Mouse (Mus musculus) gastrocnemius, postnatal 36 days (tissue): ENCODE data around the gene Gatad1. TPM values are rescaled to one million over a fixed set of nuclear protein-coding genes. Genes with fewer than 3 reads are reported as not detected.
"Not testable (repeated sequence)": the region's sequence is repeated elsewhere in the genome, so short reads cannot be mapped to it uniquely, and the experiment has no call there.

ENCODE experiments used
- DNase-seq, 2 experiments: peaks; one replicate each; pipeline ENCODE4 v3.0.0; 2022
- intact Hi-C: fragments of 180-260 bp; cut with DNase I; formaldehyde crosslinking; loops from one replicate; pipeline ENCODE4 v1.15.1; 2025
- total RNA-seq, 2 experiments: library from RNA; stranded (reverse); gene quantifications; 2 replicates each; pipeline ENCODE4 v1.2.3; 2021

Gatad1 gene
- total RNA-seq, 2 experiments from 2014 or later, result 69.2 to 87.0 TPM

DNA sequence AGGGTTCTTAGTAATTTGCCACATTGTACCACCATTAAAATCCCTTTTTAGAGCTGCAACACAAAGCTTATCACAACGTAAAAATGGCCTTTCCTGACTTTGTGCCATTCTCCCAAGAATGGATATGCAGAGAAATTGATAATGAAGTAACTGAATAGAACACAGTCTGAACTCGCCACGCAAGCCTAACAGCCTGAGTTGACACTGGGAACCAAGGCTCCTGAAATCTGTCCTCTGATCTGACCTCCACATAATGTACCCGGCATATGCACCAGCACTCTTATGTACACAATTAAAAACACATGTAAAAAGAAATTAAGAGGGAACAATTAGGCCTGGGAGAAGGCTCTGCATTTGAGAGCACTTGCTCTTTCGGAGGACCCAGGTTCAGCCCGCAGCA, 11.7 kb downstream of the Gatad1 start:
- DNase-seq, result no peak
- intact Hi-C loops, result loop anchor here (5.0 kb wide), 1 partner anchor 48 kb away; the partner anchor contains the start of genes Pex1 and Rbm48

DNA sequence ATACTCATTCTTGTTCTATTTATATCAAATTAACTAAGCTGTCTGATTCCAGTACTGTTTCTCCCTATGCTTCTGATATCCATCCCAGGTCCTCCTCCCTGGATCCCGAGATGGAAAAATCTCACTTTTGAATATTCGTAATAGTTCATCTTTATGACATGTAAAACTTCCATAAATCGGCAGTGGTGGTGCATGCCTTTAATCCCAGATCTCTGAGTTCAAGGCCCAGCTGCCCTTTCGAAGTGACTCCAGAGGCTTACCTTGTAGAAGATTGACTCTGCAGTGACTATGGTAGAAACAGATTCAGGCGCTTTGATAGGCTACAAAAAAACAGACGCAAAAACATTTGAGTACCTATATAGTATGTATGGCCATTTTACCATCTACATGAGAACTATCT, 12.4 kb downstream of the Gatad1 start:
- intact Hi-C loops, result loop anchor here (5.0 kb wide), 1 partner anchor 47 kb away; the partner anchor contains the start of genes Pex1 and Rbm48
- no peak for DNase-seq

DNA sequence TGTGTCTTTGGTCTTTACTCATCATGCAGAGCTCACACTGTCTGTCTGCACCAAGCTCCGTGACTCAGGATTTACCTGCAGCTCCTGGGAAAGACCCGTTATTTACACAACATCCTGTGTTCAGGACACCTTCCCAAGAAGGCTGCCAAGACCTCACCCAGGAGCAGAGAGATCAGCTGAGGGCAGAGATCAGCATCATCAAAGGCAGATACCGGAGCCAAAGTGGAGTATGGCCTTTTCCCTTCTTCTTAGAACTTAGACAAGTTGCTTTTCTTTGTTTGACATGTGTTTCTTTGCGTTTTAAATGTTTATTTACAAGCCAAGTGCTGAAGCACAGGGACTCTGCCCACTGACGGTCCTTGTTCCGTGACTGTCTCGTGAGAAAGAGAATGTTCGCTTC, 21.7 kb downstream of the Gatad1 start:
- DNase-seq, result no peak
- intact Hi-C loops, result no loop called here

DNA sequence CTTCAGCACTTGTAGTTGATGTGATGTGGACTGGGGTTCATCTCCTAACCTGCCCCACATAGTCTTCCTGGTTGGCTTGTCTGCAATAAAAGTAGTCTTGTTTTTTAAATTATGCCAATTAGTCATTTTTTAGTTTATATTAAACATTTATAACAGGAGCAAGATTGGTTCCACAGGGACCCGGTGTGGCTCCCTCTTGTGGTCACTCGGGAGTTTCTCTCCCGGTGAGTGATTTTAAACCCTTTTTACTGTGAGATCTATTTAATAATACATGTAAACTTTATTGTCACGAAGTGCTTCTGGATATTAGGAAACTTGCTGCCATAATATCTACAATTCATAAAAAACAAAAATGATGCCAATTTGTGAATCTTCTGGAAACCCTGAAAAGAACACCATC, 23.0 kb downstream of the Gatad1 start:
- DNase-seq, result no peak
- intact Hi-C loops, result no loop called here

DNA sequence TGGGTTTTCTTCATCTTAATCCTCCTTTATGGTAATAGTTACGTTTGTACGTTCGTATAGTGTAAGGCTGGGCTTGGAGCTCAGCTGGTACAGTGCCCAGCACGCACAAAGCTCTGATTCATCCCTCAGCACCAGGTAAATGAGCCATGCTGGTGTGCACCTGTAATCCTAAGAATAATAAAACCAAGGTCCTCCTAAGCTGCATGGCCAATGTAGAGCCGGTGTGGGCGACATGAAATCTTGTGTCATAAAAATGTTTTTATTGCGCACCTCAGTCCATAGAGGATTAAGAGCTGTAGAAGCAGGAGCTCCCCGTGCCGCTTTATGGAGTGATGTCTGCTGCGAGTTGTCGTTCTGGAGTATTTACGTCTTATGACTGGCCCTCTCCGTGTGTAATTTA, 23.7 kb downstream of the Gatad1 start:
- intact Hi-C loops, result no loop called here
- no peak for DNase-seq

DNA sequence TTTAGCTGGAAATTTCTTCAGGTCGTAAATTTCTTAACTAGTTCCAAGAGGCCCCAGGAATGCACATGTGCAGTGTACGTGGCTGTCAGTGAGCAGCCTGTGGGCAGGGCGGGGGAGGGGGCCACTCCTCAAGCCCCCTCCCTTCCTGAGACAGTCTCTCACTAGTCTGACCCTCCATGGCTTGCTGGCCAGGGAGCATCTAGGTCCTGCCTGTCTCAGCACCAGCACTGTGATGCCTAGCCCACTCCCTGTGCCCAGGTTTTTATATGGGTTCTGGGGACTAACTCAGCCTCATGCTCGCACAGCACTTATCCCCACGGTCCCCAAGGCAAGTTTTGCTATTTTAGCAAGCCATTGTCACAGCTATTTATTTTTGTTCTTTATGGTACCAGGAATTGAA, 24.7 kb downstream of the Gatad1 start:
- intact Hi-C loops, result no loop called here
- no peak for DNase-seq

DNA sequence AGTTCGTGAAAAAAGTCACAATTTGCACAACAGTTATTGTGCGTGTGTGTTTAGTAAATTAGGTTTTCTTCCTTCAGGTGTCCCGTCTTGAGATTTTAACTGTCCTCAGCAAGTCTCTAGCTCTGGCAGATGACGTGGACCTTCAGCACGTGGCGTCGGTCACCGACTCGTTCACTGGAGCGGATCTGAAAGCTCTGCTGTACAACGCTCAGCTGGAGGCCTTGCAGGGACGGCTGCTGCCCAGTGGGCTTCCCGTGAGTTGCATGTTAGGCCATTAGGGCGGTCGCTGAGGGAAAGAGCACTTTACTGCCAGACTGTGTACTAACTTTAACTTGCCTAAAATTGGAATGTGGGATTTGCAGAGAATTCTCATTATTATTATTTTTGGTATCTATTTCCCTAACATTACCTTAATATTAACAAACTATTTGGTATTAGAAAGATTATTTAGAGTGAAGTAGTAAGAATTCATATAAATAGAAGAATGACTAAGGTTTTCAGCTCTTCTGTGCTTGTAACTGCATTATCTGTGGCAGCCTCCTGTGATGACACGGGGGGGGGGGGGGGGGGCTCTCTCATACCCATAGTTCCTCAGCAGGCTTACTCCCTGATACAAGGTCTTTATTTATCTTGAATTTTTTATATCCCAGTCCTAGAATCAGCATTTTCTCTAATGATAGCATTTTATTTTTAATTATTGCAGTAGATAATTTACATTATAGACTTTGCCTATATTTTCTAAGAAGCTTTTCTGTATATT, 25.3 kb downstream of the Gatad1 start:
- DNase-seq, result no peak
- intact Hi-C loops, result no loop called here

DNA sequence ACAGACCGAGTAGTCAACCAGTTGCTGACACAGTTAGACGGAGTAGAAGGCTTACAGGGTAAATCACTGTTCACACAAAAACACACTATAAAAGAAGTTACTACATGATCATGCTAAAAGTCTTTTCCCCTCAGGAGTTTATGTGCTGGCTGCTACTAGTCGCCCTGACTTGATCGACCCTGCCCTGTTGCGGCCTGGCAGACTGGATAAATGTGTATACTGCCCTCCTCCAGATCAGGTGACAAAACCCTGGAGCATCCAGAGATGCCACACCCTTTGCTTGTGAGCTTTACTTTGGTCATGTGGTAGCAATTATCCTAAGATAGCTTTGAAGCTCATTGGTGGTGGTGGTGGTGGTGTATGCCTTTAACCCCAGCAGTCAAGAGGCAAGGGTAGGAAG, 26.9 kb downstream of the Gatad1 start:
- intact Hi-C loops, result no loop called here
- no peak for DNase-seq

DNA sequence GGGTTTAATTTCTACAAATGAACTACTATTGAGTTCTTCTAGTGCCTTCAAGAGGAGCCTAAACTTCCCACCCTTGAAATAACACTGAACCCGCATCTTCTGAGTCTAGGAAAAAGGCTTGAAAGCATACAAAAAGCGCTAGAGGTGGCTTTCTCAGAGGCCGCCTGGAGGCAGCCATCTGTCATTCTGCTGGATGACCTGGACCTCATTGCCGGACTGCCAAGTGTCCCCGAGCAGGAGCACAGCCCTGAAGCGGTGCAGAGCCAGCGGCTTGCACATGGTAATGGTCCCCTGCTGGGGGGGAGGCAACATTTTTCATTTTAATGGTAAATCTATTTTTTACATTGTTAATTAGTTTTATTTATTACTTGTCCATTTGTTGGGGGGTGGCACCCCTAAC, 36.5 kb downstream of the Gatad1 start:
- intact Hi-C loops, result no loop called here

DNA sequence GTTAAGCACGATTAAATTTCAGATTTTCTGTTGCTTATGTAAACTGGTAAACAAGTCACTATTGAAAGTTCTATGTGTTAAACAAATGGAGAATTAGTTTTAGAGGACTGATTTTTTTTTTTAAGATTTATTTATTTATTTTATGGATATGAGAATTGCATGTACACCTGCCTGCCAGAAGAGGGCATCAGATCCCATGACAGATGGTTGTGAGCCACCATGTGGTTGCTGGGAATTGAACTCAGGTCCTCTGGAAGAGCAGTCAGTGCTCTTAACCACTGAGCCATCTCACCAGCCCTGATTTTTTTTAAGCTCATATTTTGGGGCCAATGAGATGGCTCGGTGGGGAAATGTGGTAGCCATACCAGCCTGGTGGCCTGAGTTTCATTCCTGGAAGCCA, 45.1 kb downstream of the Gatad1 start:
- intact Hi-C loops, DNase-seq: not testable (repeated sequence)

More for the DNA sequence above, 36.5 kb downstream of the Gatad1 start:
- DNase-seq, result no peak

DNA sequence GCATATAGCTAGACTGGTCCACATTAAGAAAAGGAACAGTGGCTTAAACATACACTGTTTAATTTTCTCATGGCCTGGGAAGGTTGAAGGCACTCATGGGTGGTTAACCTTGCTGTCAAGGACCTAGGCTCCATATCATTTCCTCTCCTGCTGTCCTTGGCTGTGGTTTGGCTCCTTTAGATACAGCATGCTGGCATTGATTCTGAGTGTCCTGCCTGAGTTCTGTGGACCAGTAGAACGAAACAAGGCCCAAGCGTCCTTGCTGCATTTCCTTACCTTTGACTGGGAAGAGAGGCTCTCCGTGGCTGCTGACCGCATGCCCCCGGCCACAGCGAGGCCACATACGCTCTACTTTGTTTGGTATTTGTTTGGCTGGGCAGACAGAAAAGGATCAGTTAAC, 47.7 kb downstream of the Gatad1 start:
- no peak for DNase-seq
- intact Hi-C loops, result no loop called here

DNA sequence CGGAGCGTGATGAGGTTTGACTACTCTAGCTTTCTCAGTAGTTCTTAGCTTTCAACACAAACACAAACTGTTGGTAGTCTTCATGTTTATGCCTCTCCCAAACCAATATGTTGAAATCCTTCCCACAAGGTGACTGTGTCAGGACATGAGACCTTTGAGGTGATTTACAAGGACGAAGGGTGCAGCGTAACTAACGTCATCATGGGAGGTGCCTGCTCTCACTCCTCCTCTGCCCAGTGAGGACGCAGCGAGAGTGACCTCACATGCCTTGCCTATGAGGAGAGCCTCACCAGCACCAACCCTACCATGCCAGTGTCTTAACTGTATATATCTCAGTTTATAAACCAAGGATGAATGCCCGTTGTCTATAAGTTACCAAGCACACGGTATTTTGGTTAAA, 49.9 kb downstream of the Gatad1 start:
- no peak for DNase-seq
- intact Hi-C loops, result no loop called here

DNA sequence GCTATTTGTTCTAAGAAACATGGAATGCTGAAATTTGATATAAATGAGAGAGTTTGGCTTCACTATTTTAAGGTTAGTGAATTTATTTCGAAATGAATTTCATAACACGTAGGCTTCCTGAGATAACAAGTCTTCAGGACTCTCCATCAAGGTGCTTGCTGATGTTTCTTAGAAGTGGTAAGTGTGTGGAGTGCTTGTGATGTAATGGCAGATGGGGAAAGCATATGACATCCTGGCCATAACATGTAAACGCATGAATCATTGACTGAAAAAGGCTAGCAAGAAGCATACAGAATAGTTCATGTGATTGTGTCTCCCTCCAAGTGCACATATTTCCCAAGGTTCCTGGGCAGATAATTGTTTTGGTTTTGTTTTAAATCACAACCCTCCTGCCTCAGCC, 56.2 kb downstream of the Gatad1 start:
- no peak for DNase-seq
- intact Hi-C loops, result no loop called here

DNA sequence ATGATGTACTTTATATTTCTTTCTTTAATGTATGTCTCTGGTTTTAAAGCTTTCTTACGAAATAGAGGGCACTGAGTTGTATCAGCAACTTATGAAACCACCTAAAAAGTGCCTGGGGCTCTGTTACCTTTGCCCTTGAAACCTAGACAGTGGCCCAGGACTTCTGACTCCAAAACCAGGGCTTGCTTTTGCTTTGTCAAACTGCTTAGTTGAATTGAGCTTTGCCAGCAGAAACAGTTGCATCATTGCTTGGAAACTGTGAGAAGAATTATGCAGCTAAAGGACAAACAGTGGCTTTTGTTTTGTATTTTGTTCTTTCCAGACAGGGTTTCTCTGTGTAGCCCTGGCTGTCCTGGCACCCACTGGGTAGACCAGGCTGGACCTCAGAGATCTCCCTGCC, 56.7 kb downstream of the Gatad1 start:
- DNase-seq, result no peak
- intact Hi-C loops, result no loop called here

DNA sequence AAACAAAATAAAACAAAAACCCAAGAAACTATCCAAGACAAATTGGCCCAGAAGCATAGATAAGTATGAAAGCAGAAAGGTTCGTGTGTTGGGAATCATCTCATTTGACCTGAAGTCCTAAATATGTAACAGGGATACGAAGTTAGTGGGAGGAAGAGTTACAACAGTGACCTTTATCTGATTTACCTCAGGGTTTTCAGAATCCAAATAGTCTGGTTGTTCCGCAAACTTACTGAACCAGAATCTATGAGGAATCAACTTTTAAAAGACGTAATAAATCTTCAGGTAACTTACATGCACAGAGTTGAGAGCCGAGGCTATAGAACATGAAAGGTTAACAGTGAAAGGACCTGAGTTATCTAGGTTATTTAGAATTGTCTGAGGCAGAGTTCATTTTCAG, 58.2 kb downstream of the Gatad1 start:
- no peak for DNase-seq
- intact Hi-C loops, result loop anchor here (5.0 kb wide), 1 partner anchor 49 kb away; no protein-coding TSS in a partner anchor

DNA sequence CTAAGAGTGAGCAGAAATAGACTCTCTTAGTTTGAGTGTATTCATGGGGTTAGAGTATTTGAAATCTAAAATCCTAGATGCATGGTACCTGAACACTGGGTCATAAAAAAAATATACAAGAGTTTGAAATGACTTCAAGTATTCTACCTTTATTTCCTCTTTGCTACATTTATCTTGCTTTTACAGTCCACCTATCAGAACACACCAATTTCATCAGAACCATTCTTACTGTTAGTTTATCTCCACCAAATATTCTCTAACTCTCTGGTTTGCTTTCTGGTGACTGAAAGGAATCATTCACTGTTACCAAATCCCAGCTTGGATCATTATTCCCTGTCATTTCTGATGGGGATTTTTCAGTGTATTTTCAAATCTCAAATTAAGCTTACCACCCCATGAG, 59.8 kb downstream of the Gatad1 start:
- no peak for DNase-seq
- intact Hi-C loops, result loop anchor here (5.0 kb wide), 1 partner anchor 50 kb away; no protein-coding TSS in a partner anchor

DNA sequence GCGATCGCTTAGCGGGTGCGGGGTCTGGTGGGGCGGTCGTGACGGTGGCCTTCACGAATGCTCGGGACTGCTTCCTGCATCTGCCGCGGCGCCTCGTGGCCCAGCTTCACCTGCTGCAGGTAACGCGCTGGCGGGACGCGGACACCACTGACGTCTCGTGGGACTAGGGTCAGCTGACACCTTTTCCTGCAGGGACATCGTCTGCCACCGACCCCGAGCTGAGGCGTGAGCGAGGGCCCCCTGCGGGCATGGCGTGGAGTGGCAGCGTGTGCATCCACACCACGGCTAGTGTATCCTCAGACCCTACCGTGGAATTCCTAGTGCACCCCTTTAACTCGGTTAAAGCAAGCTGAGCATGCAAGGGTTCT, 60.6 kb downstream of the Gatad1 start, which contains the start of gene Rbm48:
TSS of gene Rbm48 (minus strand) at position 187 of the 368 bp plus-strand sequence.
- intact Hi-C loops, result loop anchor here (5.0 kb wide), 1 partner anchor 51 kb away; no protein-coding TSS in a partner anchor
- DNase-seq, result peak; percentile 70 to 75

DNA sequence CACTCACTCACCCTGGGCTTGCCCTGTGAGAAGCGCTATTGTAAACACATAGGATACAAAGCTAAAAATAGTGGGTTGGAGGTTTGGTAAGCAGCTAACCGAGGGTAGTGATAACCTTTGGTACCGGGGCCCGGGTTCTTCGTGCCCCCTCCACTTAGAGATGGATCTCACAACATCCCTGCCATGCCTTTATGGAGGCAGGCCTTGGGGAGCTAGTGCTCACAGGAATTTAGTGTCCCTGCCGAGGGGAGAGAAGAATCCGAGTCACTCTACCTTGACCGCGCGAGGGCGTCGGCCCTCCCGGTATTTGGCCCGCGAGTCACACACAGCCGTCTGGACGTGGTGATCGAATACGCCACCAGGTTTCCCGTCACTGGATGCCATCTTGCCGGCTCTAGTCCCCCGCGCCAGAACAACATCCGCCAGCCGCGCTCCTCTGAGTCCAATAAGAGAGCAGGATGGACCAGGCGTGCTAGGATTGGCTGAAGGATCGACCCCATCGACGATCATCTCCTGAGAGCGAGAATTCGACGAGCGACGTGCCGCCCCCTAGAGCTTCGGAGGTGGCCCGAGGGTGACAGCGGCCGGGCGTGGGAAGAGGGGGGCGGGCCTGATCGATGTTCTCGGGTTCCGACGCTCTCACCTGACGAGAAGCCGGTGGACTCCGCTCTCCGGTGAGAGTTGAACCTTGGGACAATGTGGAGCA, 61.1 kb downstream of the Gatad1 start, which contains the start of gene Pex1:
TSS of gene Pex1 (plus strand) at position 374 of the 706 bp plus-strand sequence.
- intact Hi-C loops, result loop anchor here (5.0 kb wide), 1 partner anchor 51 kb away; no protein-coding TSS in a partner anchor
- peak; percentile 86 to 92 for DNase-seq
